Mouse (Mus musculus): Measurements from ENCODE around the gene Kcnn4.

The Kcnn4 gene

DNA sequence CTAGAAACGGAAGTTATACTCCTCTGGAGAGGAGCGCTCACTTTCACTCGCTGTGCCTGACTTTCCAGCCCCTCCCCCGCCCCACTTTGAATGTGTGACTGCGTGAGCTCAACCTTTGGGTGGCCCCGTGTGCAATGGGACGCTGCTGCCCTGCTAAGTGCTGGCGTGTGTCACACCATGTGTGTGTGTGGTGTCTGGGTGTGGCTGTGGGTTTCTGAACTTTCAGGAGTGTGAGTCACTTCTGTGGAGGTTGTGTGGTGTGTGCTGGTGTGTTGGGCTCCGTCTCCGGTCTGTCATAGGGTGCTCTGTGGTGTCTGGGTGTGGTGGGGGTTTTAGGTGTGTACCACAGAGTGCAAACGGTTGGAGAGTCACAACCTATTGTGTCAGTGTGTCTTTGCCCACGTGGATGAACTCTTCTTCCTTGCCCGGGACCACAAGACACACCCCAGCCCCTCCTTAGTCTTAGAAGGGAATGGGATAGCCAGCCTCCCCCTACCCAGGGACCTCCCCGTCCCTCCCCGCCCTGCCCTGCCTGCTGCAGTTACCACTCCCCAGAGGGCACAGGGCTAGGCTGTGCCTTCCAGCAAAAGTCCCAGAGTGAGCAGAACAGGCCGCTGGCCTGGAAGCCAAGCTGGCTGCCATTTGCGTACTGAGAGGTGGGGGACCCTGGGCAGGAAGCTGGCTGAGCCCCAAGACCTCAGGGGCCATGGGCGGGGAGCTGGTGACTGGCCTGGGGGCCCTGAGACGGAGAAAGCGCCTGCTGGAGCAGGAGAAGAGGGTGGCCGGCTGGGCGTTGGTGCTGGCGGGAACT is at the start of gene Kcnn4:
Kcnn4 (plus strand) TSS at position 533 of the 811 bp plus-strand sequence.
- peak; percentile 93 for DNase-seq (ENCODE audit: low read depth, low spot score)

DNA sequence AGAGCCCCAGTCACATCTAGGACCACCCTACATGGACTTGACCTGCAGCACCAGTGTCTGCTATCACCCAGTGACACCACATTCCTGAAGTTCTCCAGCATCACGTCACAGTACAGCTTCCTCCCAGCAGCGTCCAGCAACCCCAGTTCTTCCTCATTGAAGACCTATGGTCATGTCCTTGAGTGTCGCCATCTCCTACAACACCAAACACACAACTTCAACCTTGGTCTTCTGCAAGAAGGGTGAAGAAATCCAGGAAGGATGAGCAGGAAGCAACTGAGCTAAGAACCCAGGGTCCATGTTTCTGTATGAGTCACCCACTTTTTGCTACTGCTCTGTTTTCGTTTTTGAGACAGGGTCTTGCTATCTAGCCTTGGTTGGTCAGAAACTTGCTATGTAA is 47.5 kb upstream of the Kcnn4 start:
- no peak for DNase-seq (ENCODE audit: low read depth, low spot score)

DNA sequence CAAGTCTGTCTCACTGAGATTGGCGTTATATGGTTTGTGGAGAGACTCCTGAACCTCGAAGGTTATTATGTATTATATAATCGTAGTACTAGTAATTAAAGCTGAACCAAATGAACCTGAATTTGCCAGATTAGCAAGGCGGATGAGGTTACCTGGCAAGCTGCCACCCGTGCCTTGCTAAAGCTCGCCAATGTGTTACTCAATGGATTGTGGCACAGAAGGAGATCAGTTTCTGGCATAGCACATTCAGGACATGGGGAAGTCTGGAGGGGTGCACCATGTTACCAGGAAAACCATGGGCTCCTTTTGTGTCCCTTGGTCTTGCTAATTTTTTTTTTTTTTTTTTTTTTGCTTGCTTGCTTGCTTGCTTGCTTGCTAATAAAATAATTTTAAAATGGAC is 44.9 kb upstream of the Kcnn4 start:
- DNase-seq (ENCODE audit: low read depth, low spot score): no peak

- DNase-seq (ENCODE audit: low read depth, low spot score): no peak
Observed at GRCm38 (mm10) chr7:24325675-24326128, 44.4 kb upstream of the Kcnn4 start.

DNA sequence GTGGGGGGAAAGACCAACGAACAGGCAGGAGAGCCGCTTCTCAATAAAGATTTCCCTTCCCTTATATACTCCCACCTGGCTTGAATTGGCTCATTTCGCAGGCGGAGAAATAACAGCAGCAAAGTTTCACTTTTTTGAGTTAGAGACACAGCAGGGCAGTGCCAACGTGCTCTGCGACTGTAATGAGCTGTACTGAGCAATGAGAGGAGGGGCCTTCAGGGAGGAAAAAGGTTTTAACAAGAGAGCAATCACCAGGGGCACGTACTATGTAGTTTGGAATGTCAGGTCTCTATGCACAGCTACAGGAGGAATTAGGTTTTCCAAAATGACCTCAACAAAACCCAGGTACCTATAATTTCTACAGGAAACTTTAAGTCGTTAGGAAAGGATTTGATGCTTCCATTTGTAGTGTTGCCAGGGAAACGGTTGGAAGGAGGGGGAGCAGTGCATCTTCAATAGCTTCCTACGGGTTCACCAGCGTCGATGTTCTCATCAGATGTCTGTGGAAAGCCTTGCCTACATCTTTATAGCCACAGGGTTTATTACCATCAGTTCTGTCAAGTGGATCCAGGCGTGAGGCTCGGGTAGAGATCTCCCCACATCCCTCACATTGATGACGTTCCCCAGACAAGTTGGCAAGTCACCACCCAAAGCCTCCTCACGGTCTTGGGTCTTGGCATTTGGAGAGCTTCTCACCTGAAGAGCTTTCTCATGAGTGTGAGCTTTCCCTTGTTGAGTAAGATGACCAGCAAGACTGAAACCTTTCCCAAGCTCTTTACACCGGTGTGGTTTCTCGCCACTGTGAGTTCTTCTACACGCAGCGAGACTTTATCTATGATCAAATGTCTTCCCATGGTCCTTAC is 43.6 kb upstream of the Kcnn4 start:
- no peak for DNase-seq (ENCODE audit: low read depth, low spot score)

DNA sequence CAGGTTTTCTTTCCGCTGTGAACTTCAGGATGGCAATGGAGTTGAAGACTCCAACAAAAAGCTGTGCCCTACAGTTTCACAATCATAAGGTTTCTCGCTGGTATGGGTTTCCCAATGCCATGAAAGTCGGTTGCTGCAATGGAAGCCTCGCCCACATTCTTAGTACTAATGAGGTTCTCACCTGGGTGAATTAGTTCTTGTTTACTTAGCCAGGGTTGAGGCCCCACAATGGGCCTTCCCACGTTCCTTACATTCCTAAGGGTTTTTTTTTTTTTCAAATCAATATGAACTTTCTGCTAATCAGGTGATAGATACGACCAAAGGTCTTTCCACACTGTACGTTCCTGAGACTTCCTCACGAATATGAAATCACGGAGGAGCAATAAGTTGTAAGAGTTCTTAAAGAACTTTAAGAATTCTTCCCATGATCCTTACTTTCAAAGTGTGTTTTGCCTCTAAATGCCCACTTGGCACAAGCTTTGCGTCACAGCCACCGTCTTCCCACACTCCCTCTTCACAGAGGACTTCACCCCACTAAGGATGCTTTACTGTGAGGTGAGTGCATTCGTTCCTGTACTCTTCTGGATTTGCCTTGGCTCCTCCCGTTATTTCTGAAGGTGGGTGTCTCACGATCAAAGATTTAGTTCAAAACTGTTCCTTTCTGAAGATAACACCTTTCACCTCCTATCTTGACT is 42.6 kb upstream of the Kcnn4 start:
- no peak for DNase-seq (ENCODE audit: low read depth, low spot score)

DNA sequence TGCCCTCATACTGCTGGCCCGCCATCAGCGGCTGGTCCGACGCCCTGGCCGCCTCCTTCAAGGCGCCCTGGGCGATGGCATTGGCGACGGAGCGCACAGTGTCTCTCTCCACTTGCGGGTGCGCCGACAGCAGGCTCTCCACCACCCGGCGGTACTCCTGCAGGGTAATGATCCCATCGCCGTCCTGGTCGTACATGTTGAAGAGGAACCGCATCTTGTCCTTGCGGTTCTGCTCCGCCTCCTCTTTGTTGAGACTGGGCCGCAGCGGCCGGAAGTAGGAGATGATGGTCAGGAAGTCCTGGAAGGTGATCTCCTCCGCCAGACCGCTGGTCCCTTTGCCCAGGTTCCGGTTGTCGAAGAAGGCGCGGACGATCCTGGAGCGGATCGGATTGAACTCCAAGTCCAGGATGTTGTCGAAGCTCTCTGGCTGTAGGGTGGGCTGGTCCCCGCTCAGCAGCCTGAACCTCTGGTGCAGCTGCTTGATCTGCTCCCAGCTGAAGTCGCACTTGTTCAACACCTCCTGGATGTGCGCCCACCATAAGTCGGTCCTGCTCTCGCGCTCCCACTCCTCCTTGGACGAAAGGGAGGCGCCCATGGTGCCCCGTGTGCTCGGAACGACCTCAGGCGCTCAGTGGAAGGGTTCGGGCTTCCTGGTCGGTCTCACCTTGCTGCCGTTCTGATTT is 36.6 kb upstream of the Kcnn4 start, which contains the start of gene Tescl:
Tescl (minus strand) TSS at position 633 of the 683 bp plus-strand sequence.
- DNase-seq (ENCODE audit: low read depth, low spot score): no peak

DNA sequence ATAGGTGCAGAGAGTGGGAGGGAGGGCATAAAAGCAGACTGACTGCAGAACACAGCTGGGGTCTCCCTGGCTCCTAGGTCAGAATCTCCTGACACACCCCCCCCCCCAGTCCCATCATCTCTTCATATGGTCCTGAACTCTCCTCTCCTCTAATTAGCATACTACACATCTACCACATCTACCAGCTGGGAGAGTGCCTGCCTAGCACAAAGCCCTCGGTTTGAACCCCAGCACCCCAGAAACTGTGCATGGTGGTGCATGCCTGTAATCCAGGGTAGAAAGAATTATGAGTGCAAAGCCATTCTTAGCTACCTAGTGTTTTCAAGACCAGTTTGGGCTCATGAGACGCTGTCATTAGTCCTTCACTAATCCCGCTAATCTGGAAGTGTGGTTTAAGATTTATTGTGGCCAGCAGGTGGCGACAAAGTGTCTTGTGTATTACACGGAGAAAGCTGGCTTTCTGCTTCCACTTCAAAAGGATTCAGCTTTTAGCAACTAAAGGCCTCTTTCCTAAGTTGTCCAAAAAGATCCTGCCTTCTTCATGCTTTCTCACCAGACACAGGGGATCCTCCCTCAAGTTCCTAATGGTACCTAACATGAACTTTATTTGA is 34.3 kb upstream of the Kcnn4 start:
- DNase-seq (ENCODE audit: low read depth, low spot score): peak; percentile 89

DNA sequence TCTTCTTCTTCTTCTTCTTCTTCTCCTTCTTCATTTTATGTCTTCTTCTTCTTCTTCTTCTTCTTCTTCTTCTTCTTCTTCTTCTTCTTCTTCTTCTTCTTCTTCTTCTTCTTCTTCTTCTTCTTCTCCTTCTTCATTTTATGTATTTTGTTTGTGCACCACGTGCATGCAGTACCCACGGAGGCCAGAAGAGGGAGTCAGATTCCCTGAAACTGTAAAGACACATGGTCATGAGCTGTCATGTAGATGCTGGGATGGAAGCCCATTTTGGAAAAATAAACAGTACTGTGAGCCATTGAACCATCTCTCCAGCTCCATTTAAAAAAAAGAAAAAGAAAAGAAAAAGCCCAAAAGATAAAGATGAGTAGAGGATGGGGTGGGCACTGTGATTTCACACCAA is 31.8 kb upstream of the Kcnn4 start:
- peak; percentile 37 for DNase-seq (ENCODE audit: low read depth, low spot score)

GRCm38 (mm10) chr7:24343701-24344272 is 26.3 kb upstream of the Kcnn4 start:
- no peak for DNase-seq (ENCODE audit: low read depth, low spot score)

DNA sequence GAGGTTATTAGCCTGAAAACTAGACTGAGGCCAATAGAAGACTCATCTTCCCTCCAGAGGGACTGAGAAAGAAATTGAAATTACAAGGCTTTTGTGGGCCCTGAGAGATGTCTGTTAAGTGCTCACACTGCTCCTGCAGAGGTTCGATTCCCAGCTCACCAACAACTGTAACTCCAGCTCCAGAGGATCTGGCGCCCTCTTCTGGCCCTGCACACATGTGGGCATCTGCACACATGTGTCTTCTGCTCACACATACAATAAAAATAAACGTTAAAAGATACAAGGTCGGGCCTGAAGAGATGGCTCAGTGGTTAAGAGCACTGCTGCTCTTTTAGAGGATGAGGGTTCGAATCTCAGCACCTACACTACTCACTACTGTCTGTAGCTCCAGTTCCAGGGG is 23.6 kb upstream of the Kcnn4 start:
- peak; percentile 33 for DNase-seq (ENCODE audit: low read depth, low spot score)

DNA sequence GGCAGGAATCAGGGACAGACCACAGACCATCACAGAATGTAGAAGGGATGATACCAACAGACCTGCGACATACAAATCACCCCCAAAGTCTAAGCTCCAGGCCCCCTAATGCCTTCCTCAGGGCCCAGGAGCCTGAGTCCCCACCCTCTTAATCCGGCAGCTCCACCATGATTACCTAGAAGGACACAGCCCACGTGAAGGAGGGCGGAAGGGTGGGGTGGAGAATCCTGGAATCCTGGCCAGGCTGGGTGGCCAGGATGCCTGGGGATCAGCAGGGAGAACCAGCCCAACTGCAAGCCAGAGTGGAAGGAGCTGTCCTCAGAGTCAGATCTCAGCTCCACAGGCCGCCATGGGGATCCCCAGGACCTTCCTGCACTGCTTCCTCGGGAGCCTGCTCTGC is 21.2 kb upstream of the Kcnn4 start, which contains the start of gene Lypd5:
Lypd5 (plus strand) TSS at position 301 of the 400 bp plus-strand sequence.
- no peak for DNase-seq (ENCODE audit: low read depth, low spot score)

- no peak for DNase-seq (ENCODE audit: low read depth, low spot score)
Observed at GRCm38 (mm10) chr7:24355646-24356045, 14.4 kb upstream of the Kcnn4 start.

GRCm38 (mm10) chr7:24356081-24356480 is 14.0 kb upstream of the Kcnn4 start:
- no peak for DNase-seq (ENCODE audit: low read depth, low spot score)

DNA sequence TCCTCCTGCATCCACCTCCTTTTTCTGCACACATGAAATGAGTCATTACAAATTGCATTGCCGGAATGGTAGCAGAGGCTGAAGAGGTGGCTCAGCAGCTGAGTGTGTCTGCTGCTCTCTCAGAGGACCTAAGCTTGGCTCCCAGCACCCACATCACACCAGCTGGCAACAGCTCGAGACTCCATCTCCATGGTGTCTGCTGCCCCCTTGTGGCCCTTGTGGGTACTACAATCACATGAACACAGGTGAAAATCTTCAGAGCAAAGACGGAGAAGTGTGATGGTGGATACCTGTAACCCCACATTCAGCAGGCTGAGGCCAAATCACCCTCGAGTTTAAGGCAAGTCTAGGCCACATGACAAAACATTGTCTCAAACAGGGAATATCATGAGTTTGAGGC is 12.2 kb upstream of the Kcnn4 start:
- peak; percentile 64 for DNase-seq (ENCODE audit: low read depth, low spot score)

DNA sequence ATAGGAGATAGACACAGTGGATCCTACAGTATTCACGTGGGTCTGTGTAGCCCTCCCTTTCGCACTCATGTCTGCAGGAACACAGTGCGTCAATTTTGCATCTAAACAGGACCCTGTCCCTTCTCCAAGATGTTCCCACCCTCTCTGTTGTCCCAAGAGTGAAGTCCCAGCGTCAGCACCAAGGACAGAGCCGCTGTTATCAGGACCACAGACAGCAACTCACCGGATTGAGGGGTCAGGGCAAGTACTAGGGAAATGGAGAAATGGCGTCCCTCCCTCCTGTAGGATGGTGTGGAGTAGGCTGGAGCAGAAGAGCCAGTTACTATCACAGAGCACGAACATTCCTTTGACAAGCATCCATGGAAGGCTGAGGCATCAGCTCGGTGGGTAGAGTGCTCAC is 10.8 kb upstream of the Kcnn4 start:
- DNase-seq (ENCODE audit: low read depth, low spot score): peak; percentile 37

DNA sequence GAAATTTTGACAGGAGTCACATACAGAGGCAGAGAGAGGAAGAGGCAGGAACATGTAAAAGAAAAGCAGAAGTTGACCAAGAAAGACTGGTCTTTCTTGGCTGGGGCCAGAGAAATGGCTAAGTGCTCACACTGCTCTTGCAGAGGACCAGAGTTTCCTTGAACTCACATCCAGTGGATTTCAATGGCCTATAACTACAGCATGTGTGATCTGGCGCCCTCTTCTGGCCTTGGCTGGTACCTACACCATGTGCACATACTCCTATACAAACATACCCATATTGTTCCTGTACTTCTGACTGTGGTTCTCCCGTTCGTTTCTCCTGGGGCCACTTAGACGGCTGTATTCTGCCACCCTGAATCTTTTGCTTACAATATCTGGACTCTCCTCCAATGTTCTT is 9.1 kb upstream of the Kcnn4 start:
- DNase-seq (ENCODE audit: low read depth, low spot score): peak; percentile 63

DNA sequence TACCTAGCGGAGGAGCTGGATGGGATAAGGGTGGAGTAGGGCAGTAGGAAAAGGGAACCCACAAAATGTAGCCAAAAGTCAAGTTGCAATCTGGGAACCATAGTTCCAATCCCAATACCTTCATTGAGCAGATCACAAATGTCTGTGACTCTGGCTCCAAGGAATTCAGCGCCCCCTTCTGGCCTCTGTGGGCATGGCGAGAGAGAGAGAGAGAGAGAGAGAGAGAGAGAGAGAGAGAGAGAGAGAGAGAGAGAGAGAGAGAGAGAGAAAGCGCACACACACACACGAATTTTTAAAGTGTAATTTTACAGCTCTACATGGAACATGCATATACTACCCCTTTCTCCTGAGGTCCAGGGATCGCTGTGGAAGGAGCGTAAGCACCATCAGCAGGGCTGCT is 6.8 kb upstream of the Kcnn4 start:
- peak; percentile 83 for DNase-seq (ENCODE audit: low read depth, low spot score)

DNA sequence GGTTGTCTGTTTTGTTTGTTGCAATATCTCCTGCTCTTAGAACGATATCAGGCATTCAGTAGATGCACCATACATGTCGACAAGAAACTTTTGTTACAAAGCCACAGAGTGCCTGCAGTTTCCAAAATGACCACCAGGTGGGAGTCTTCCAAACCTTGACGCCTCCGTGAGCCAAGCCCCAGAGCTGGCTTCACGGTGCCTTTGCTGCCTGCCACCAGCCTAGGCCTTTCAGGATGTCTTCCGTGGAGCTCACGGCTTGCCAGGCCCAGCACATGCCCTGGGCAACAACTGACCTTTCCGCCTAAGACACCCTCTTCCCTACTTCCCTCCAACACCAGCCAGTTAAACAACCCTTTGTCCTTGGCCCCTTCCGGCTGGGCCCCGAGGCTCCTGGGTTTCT is 5.2 kb upstream of the Kcnn4 start:
- peak; percentile 94 for DNase-seq (ENCODE audit: low read depth, low spot score)

- DNase-seq (ENCODE audit: low read depth, low spot score): no peak
Observed at GRCm38 (mm10) chr7:24365258-24366014, 4.6 kb upstream of the Kcnn4 start.
